Mouse (Mus musculus): ENCODE measurements around the gene Gm42957. TPM values are rescaled to one million over a fixed set of nuclear protein-coding genes. Genes with fewer than 3 reads are reported as not detected.

Gm42957 gene
- total and polyA plus RNA-seq, 3 experiments, result 0.08 to 0.11 TPM; not detected in 1

DNA sequence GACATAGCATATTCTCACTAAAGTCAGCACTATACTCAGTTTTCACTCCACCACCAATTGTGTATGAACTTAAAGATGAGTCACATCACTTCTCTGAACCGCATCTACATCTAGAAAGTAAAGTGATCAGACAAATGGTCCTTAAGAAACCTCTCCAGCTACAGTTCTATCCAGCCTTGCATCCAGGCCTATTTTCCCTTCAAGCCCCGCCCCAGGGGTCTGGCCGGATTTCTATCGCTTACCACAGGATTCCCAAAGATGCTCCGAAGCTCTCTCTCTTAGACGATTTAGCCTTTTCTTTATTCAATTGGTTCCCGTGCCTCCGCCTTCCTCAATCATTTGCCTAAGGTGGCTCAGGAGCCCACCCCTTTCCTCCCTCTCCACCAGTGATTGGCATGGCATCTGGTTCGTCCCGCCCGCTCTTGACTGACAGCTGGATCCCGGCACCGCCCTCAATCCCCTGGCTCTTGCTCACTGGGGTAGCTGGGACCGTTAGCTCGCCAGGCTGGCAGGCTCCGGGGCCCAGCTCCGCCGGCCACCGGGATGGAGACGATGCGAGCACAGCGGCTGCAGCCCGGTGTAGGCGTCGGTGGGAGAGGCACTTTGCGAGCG is 34.5 kb upstream of the Gm42957 start, which contains the start of gene Lix1l:
Gene Lix1l (plus strand): TSS at position 511 of the 612 bp plus-strand sequence.
- peaks cover 0 to 19% of the 10 kb centered on the region in 2 experiments for H3K36me3 ChIP-seq (replicated peaks in 1 of 2; ENCODE audit: control insufficient read depth in 1 of 2, insufficient read depth in 1 of 2, low read length in 1 of 2)
- dilution Hi-C loops (cut with MboI; ENCODE audit: extremely low pct_ligation_motif_present, extremely low pct_unique_long_range_greater_than_20kb, low sequenced_read_pairs) (no loop called here), in situ Hi-C loops (cut with MboI; ENCODE audit: low pct_ligation_motif_present, low pct_unique_long_range_greater_than_20kb, low sequenced_read_pairs) (no loop called here)
- peaks cover 4 to 20% of the 10 kb centered on the region in 2 experiments; a peak in 2 of 4 replicates for H3K4me1 ChIP-seq (ENCODE audit: control insufficient read depth in 1 of 2, insufficient read depth in 2 of 2)
- no peaks in the 10 kb centered on the region for H3K27me3 ChIP-seq (replicated peaks)
- H3K9me3 ChIP-seq (replicated peaks; ENCODE audit: low read length), result peaks cover 14% of the 10 kb centered on the region
- H3K79me2 ChIP-seq (replicated peaks; ENCODE audit: control insufficient read depth, extremely low read depth, insufficient read depth, poor library complexity, severe bottlenecking), result no peaks in the 10 kb centered on the region
- H3K4me2 ChIP-seq (ENCODE audit: insufficient read depth, low read depth, poor library complexity, severe bottlenecking), result peak within 1 kb of the TSS; percentile 83
- peak within 1 kb of the TSS; percentile 60 to 61 (median 61) for H3K4me3 ChIP-seq (replicated peaks in 1 of 3; ENCODE audit: low read depth in 2 of 3, low read length in 2 of 3, poor library complexity in 1 of 3)
- peak; percentile 93 for DNase-seq (ENCODE audit: extremely low read depth)
- TF ChIP-seq TCF12 (IDR thresholded peaks at IDR 0.05; ENCODE audit: low read depth, low read length), result 0 out of 2 replicates have a peak, but pooled peaks have one; percentile 18
- peak; percentile 11; the same call in 1 of the 2 replicates for TF ChIP-seq IRF4 (IDR thresholded peaks at IDR 0.05; ENCODE audit: low read depth, low read length)
- TF ChIP-seq KAT2A (IDR thresholded peaks at IDR 0.05; ENCODE audit: insufficient replicate concordance, low read length), result no peak
- TF ChIP-seq POLR2A (IDR thresholded peaks at IDR 0.05; ENCODE audit: low read depth, low read length), result peak; percentile 63
- TF ChIP-seq ELF1 (IDR thresholded peaks at IDR 0.05; ENCODE audit: low read depth, low read length), result peak; percentile 64
- TF ChIP-seq ZMIZ1 (IDR thresholded peaks at IDR 0.05; ENCODE audit: low read depth, low read length), result peak; percentile 58; the same call in 1 of the 2 replicates
- TF ChIP-seq UBTF (IDR thresholded peaks at IDR 0.05; ENCODE audit: low read depth, low read length), result 0 out of 2 replicates have a peak, but pooled peaks have one; percentile 64
- TF ChIP-seq MXI1 (IDR thresholded peaks at IDR 0.05; ENCODE audit: low read depth, low read length), result peak; percentile 1; the same call in 1 of the 2 replicates
- no peak for TF ChIP-seq BHLHE40 (IDR thresholded peaks at IDR 0.05; ENCODE audit: low read depth, low read length)
- peak within 1 kb of the TSS; percentile 71 for H3K9ac ChIP-seq (ENCODE audit: insufficient read depth, low read depth)
- H3K27ac ChIP-seq (ENCODE audit: insufficient read depth, low read depth), result no peak within 1 kb of the TSS

DNA sequence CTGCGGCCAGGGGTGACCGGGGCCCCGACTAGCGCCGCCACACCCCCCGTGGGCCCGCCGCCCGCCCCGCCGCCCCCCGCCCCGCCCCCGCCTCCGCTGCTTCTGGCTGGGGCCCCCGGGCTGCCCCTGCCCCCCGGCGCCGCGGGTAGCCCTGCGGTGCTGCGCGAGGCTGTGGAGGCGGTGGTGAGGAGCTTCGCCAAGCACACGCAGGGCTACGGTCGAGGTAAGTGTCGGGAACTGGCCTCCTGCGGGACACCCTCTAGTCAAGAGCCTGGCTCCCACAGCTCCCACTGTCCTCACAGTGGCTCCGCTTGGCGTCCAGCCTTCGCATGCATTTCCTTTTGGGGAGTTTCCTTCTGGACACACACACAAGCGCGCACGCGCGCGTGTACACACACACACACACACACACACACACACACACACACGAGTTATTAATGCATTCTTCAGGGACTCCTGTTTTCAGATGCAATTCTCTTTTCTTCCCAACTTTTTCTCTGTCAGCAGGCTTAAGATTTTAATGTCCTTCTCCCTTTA is 34.0 kb upstream of the Gm42957 start:
- TF ChIP-seq ZMIZ1 (IDR thresholded peaks at IDR 0.05; ENCODE audit: low read depth, low read length), result no peak
- TF ChIP-seq MYC (IDR thresholded peaks at IDR 0.05; ENCODE audit: low read depth, low read length), result no peak
- TF ChIP-seq JUN (IDR thresholded peaks at IDR 0.05; ENCODE audit: insufficient read depth, low read depth, low read length), result no peak
- TF ChIP-seq NRF1 (IDR thresholded peaks at IDR 0.05; ENCODE audit: low read depth, low read length), result peak; percentile 71
- no peak for TF ChIP-seq TBP (conservative IDR thresholded peaks at IDR 0.05; ENCODE audit: low read depth, low read length)
- 0 out of 2 replicates have a peak, but pooled peaks have one; percentile 8 for TF ChIP-seq MXI1 (IDR thresholded peaks at IDR 0.05; ENCODE audit: low read depth, low read length)
- TF ChIP-seq RAD21 (IDR thresholded peaks at IDR 0.05; ENCODE audit: low read depth, low read length), result no peak
- H3K79me2 ChIP-seq (replicated peaks; ENCODE audit: control insufficient read depth, extremely low read depth, insufficient read depth, poor library complexity, severe bottlenecking), result no peaks in the 10 kb centered on the region
- H3K27me3 ChIP-seq (replicated peaks), result no peaks in the 10 kb centered on the region
- peaks cover 14% of the 10 kb centered on the region for H3K9me3 ChIP-seq (replicated peaks; ENCODE audit: low read length)
- DNase-seq (ENCODE audit: extremely low read depth), result no peak
- H3K36me3 ChIP-seq (replicated peaks in 1 of 2; ENCODE audit: control insufficient read depth in 1 of 2, insufficient read depth in 1 of 2, low read length in 1 of 2), result peaks cover 0 to 19% of the 10 kb centered on the region in 2 experiments
- H3K27ac ChIP-seq (ENCODE audit: insufficient read depth, low read depth), result no peak overlapping the region
- peaks cover 4 to 20% of the 10 kb centered on the region in 2 experiments; a peak in 2 of 4 replicates for H3K4me1 ChIP-seq (ENCODE audit: control insufficient read depth in 1 of 2, insufficient read depth in 2 of 2)
- H3K4me2 ChIP-seq (ENCODE audit: insufficient read depth, low read depth, poor library complexity, severe bottlenecking), result peak overlapping the region; percentile 83
- in situ Hi-C loops (cut with MboI; ENCODE audit: low pct_ligation_motif_present, low pct_unique_long_range_greater_than_20kb, low sequenced_read_pairs), result no loop called here
- dilution Hi-C loops (cut with MboI; ENCODE audit: extremely low pct_ligation_motif_present, extremely low pct_unique_long_range_greater_than_20kb, low sequenced_read_pairs), result no loop called here
- H3K4me3 ChIP-seq (replicated peaks in 1 of 3; ENCODE audit: low read depth in 2 of 3, low read length in 2 of 3, poor library complexity in 1 of 3), result peak overlapping the region; percentile 60 to 61 (median 61)
- H3K9ac ChIP-seq (ENCODE audit: insufficient read depth, low read depth), result peak overlapping the region; percentile 71
